Mouse (Mus musculus) thymus, adult 2 months (tissue): Measurements from ENCODE around the gene Hscb.

Source experiments
- CTCF ChIP-seq: fragments of 200-500 bp; IDR thresholded peaks from 2 replicates; pipeline ENCODE4 v1.5.1; 2012; ENCODE audit warnings: mild to moderate bottlenecking, control low read depth, low read length, moderate library complexity, borderline replicate concordance; ENCODE audit not compliant: control insufficient read depth, poor library complexity, insufficient read depth; ENCODE audit errors: extremely low read depth
- POLR2A ChIP-seq: fragments of 200-500 bp; IDR thresholded peaks from 2 replicates; pipeline ENCODE4 v1.6.1; 2012; ENCODE audit warnings: mild to moderate bottlenecking, low read length, control low read depth, moderate library complexity; ENCODE audit not compliant: control insufficient read depth, poor library complexity, insufficient read depth; ENCODE audit errors: extremely low read depth

GRCm38 (mm10) chr5:110779276-110779997, 60.1 kb downstream of the Hscb start:
- TF ChIP-seq CTCF (no peak), POLR2A (no peak)
